Mouse (Mus musculus) heart, embryonic 12.5 days (tissue): ENCODE data around the gene Cntf. TPM values are rescaled to one million over a fixed set of nuclear protein-coding genes. Genes with fewer than 3 reads are reported as not detected.
"Not testable (repeated sequence)": the region's sequence is repeated elsewhere in the genome, so short reads cannot be mapped to it uniquely, and the experiment has no call there.

Experiments
- ATAC-seq: fragments of 200-750 bp; cut with Nextera tagmentation; 2 replicates; pipeline ENCODE4 v1.8.0; 2017; ENCODE audit warnings: moderate TSS enrichment, moderate library complexity; ENCODE audit not compliant: insufficient number of reproducible peaks, low FRiP score
- H3K27ac ChIP-seq: fragments of 300-500 bp; sonication (generic); 2 replicates; pipeline ENCODE4 v1.5.1; 2016; ENCODE audit warnings: mild to moderate bottlenecking, moderate library complexity; ENCODE audit not compliant: poor library complexity, severe bottlenecking
- H3K27me3 ChIP-seq: fragments of 300-500 bp; sonication (generic); replicated peaks from 2 replicates; pipeline ENCODE4 v1.6.1; 2016; ENCODE audit warnings: mild to moderate bottlenecking, moderate library complexity
- H3K36me3 ChIP-seq: fragments of 300-500 bp; sonication (generic); 2 replicates; pipeline ENCODE4 v1.6.1; 2016; ENCODE audit warnings: mild to moderate bottlenecking, moderate library complexity
- H3K4me1 ChIP-seq: fragments of 300-500 bp; sonication (generic); replicated peaks from 2 replicates; pipeline ENCODE4 v1.6.1; 2016; ENCODE audit warnings: mild to moderate bottlenecking
- H3K4me2 ChIP-seq: fragments of 300-500 bp; sonication (generic); 2 replicates; pipeline ENCODE4 v1.6.1; 2016; ENCODE audit warnings: mild to moderate bottlenecking, moderate library complexity
- H3K4me3 ChIP-seq: fragments of 300-500 bp; sonication (generic); 2 replicates; pipeline ENCODE4 v1.5.1; 2016; ENCODE audit warnings: mild to moderate bottlenecking
- H3K9ac ChIP-seq: fragments of 300-500 bp; sonication (generic); 2 replicates; pipeline ENCODE4 v1.6.1; 2016; ENCODE audit warnings: mild to moderate bottlenecking, moderate library complexity
- H3K9me3 ChIP-seq: fragments of 300-500 bp; sonication (generic); replicated peaks from 2 replicates; pipeline ENCODE4 v1.6.1; 2016; ENCODE audit warnings: mild to moderate bottlenecking, moderate library complexity
- WGBS: fragments of 180-500 bp; shearing (Covaris S2); methylation state at CpG from one replicate; pipeline ENCODE4 v1.1.7; 2016; 5-methylcytosine and 5-hydroxymethylcytosine counted together
- polyA plus RNA-seq: library from polyadenylated mRNA; unstranded; fragments of >200 nt; fragmentation: Nextera tagmentation; extraction: Ambion mirVana; gene quantifications from 2 replicates; pipeline ENCODE4 v1.2.1, GENCODE M21; 2016

The Cntf gene
- polyA plus RNA-seq, 1 experiment from 2014 or later, result 0.69 TPM

- Histone ChIP-seq H3K9ac (no peak overlapping the region), H3K9me3 (no peaks in the 10 kb centered on the region)
Observed at GRCm38 (mm10) chr19:12759656-12760055, 5.8 kb downstream of the Cntf start.

GRCm38 (mm10) chr19:12758936-12759478, 6.4 kb downstream of the Cntf start:
- H3K4me2 ChIP-seq, result no peak overlapping the region
- no peak overlapping the region for H3K27ac ChIP-seq
- no peak overlapping the region for H3K4me3 ChIP-seq
- H3K4me1 ChIP-seq, result no peaks in the 10 kb centered on the region
- H3K9ac ChIP-seq, result no peak overlapping the region
- 94% methylated on average over 1 of the region's 1 CpGs for WGBS
- H3K9me3 ChIP-seq, result no peaks in the 10 kb centered on the region
- ATAC-seq, result no peak
- no peaks in the 10 kb centered on the region for H3K27me3 ChIP-seq
- H3K36me3 ChIP-seq, result peaks cover 20% of the 10 kb centered on the region

More at GRCm38 (mm10) chr19:12759656-12760055, 5.8 kb downstream of the Cntf start:
- Histone ChIP-seq H3K4me2 (no peak overlapping the region), H3K4me3 (no peak overlapping the region), H3K27me3 (no peaks in the 10 kb centered on the region), H3K36me3 (peaks cover 25% of the 10 kb centered on the region), H3K4me1 (no peaks in the 10 kb centered on the region), H3K27ac (no peak overlapping the region)
- WGBS, result 82% methylated on average over 2 of the region's 2 CpGs
- no peak for ATAC-seq

GRCm38 (mm10) chr19:12756286-12756685, 9.1 kb downstream of the Cntf start:
- ATAC-seq, result no peak
- no peak overlapping the region for H3K9ac ChIP-seq
- no peaks in the 10 kb centered on the region for H3K27me3 ChIP-seq
- H3K4me2 ChIP-seq, result no peak overlapping the region
- no peaks in the 10 kb centered on the region for H3K36me3 ChIP-seq
- H3K4me1 ChIP-seq, result no peaks in the 10 kb centered on the region
- WGBS, result 70% methylated on average over 3 of the region's 3 CpGs
- no peak overlapping the region for H3K4me3 ChIP-seq
- no peaks in the 10 kb centered on the region for H3K9me3 ChIP-seq
- no peak overlapping the region for H3K27ac ChIP-seq

- no peak overlapping the region for H3K9ac ChIP-seq
- H3K36me3 ChIP-seq, result no peaks in the 10 kb centered on the region
- H3K9me3 ChIP-seq, result no peaks in the 10 kb centered on the region
- H3K27ac ChIP-seq, result no peak overlapping the region
- H3K4me3 ChIP-seq, result no peak overlapping the region
- 78% methylated on average over 2 of the region's 2 CpGs for WGBS
- no peaks in the 10 kb centered on the region for H3K4me1 ChIP-seq
- no peaks in the 10 kb centered on the region for H3K27me3 ChIP-seq
- no peak for ATAC-seq
- no peak overlapping the region for H3K4me2 ChIP-seq
Observed at GRCm38 (mm10) chr19:12731950-12732349, 33.5 kb downstream of the Cntf start.

- no peak overlapping the region for H3K9ac ChIP-seq
- no peak overlapping the region for H3K4me2 ChIP-seq
- H3K27ac ChIP-seq, result no peak overlapping the region
- H3K36me3 ChIP-seq, result no peaks in the 10 kb centered on the region
- H3K4me3 ChIP-seq, result no peak overlapping the region
- no peaks in the 10 kb centered on the region for H3K4me1 ChIP-seq
- 53% methylated on average over 1 of the region's 1 CpGs for WGBS
- no peaks in the 10 kb centered on the region for H3K27me3 ChIP-seq
- no peak for ATAC-seq
- no peaks in the 10 kb centered on the region for H3K9me3 ChIP-seq
Observed at GRCm38 (mm10) chr19:12731036-12731435, 34.4 kb downstream of the Cntf start.

GRCm38 (mm10) chr19:12725851-12726250, 39.6 kb downstream of the Cntf start:
- Histone ChIP-seq H3K27me3 (no peaks in the 10 kb centered on the region), H3K9ac (no peak overlapping the region), H3K36me3 (no peaks in the 10 kb centered on the region), H3K4me3 (no peak overlapping the region), H3K27ac (no peak overlapping the region), H3K9me3 (no peaks in the 10 kb centered on the region), H3K4me2 (no peak overlapping the region), H3K4me1 (no peaks in the 10 kb centered on the region)
- WGBS, result 70% methylated on average over 1 of the region's 1 CpGs
- no peak for ATAC-seq

GRCm38 (mm10) chr19:12722308-12722707, 43.1 kb downstream of the Cntf start:
- no peaks in the 10 kb centered on the region for H3K36me3 ChIP-seq

GRCm38 (mm10) chr19:12721596-12721995, 43.8 kb downstream of the Cntf start:
- not testable (repeated sequence) for H3K4me3 ChIP-seq, H3K4me2 ChIP-seq, H3K9ac ChIP-seq, H3K9me3 ChIP-seq, H3K27me3 ChIP-seq, ATAC-seq, H3K4me1 ChIP-seq, H3K27ac ChIP-seq, H3K36me3 ChIP-seq
- 80% methylated on average over 7 of the region's 7 CpGs for WGBS

More at GRCm38 (mm10) chr19:12722308-12722707, 43.1 kb downstream of the Cntf start:
- Histone ChIP-seq H3K9me3 (no peaks in the 10 kb centered on the region), H3K4me2 (no peak overlapping the region), H3K4me3 (no peak overlapping the region), H3K27me3 (no peaks in the 10 kb centered on the region), H3K4me1 (no peaks in the 10 kb centered on the region), H3K9ac (no peak overlapping the region), H3K27ac (no peak overlapping the region)
- ATAC-seq, result no peak
- WGBS, result 54% methylated on average over 2 of the region's 3 CpGs

GRCm38 (mm10) chr19:12720919-12721318, 44.5 kb downstream of the Cntf start:
- H3K9ac ChIP-seq, H3K36me3 ChIP-seq, H3K9me3 ChIP-seq, H3K27ac ChIP-seq, H3K27me3 ChIP-seq, H3K4me2 ChIP-seq, ATAC-seq, H3K4me1 ChIP-seq, H3K4me3 ChIP-seq: not testable (repeated sequence)
- WGBS, result 78% methylated on average over 5 of the region's 5 CpGs

GRCm38 (mm10) chr19:12720463-12720862, 45.0 kb downstream of the Cntf start:
- Histone ChIP-seq H3K4me1 (no peaks in the 10 kb centered on the region), H3K36me3 (no peaks in the 10 kb centered on the region), H3K4me3 (no peak overlapping the region), H3K9ac (no peak overlapping the region), H3K27me3 (no peaks in the 10 kb centered on the region), H3K27ac (no peak overlapping the region), H3K9me3 (no peaks in the 10 kb centered on the region), H3K4me2 (no peak overlapping the region)
- ATAC-seq, result no peak
- WGBS, result 60% methylated on average over 2 of the region's 2 CpGs

- ATAC-seq, result no peak
- 73% methylated on average over 6 of the region's 6 CpGs for WGBS
- no peak overlapping the region for H3K27ac ChIP-seq
- no peak overlapping the region for H3K9ac ChIP-seq
- H3K4me3 ChIP-seq, result no peak overlapping the region
- no peaks in the 10 kb centered on the region for H3K27me3 ChIP-seq
- no peaks in the 10 kb centered on the region for H3K36me3 ChIP-seq
- no peaks in the 10 kb centered on the region for H3K4me1 ChIP-seq
- no peaks in the 10 kb centered on the region for H3K9me3 ChIP-seq
- no peak overlapping the region for H3K4me2 ChIP-seq
Observed at GRCm38 (mm10) chr19:12719189-12719588, 46.2 kb downstream of the Cntf start.
